Mouse (Mus musculus) stomach, postnatal 0 days (tissue): ENCODE data around the gene Vps33b.

ENCODE experiments used
- CTCF ChIP-seq: IDR thresholded peaks from 2 replicates; pipeline ENCODE4 v1.5.1; 2016; ENCODE audit warnings: antibody characterized with exemption, low read depth, mild to moderate bottlenecking, moderate library complexity
- EP300 ChIP-seq: optimal IDR thresholded peaks from 2 replicates; pipeline ENCODE3; 2016; ENCODE audit warnings: antibody characterized with exemption

DNA sequence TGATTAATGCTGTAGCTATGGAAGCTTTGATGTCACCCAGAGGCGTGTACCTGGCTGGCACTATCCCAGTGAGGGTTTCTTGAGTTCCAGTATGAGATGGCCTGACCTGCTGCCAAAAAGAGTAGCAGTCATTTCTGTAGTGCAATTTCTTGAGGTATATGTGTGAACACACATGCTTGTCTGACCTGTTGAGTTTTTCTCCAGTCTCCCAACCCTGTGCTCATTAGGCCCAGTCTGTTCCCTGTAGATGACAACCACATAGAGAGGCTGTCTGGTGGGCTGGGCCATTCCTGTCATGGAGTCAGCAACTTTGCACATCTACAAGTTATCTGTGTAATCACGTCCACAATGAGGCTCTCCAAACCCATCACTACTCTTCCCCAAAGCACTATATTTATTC is 46.3 kb downstream of the Vps33b start:
- TF ChIP-seq CTCF (no peak), EP300 (no peak)
